Mouse (Mus musculus) embryonic facial prominence, embryonic 15.5 days (tissue): ENCODE results near the gene Col4a1. TPM values are rescaled to one million over a fixed set of nuclear protein-coding genes. Genes with fewer than 3 reads are reported as not detected.

Experiments
- ATAC-seq: fragments of 200-750 bp; cut with Nextera tagmentation; 2 replicates; pipeline ENCODE4 v1.8.0; 2017; ENCODE audit warnings: low read depth, moderate TSS enrichment; ENCODE audit not compliant: insufficient number of reproducible peaks, low FRiP score, low TSS enrichment
- H3K27ac ChIP-seq: fragments of 300-500 bp; sonication (generic); replicated peaks from 2 replicates; pipeline ENCODE4 v1.5.1; 2015; ENCODE audit warnings: mild to moderate bottlenecking, inconsistent platforms
- H3K27me3 ChIP-seq: fragments of 300-500 bp; sonication (generic); 2 replicates; pipeline ENCODE4 v1.6.1; 2015; ENCODE audit warnings: inconsistent platforms
- H3K36me3 ChIP-seq: fragments of 300-500 bp; sonication (generic); 2 replicates; pipeline ENCODE4 v1.6.1; 2015; ENCODE audit warnings: mild to moderate bottlenecking, inconsistent platforms
- H3K4me1 ChIP-seq: fragments of 300-500 bp; sonication (generic); 2 replicates; pipeline ENCODE4 v1.6.1; 2015; ENCODE audit warnings: inconsistent platforms
- H3K4me2 ChIP-seq: fragments of 300-500 bp; sonication (generic); replicated peaks from 2 replicates; pipeline ENCODE4 v1.6.1; 2015; ENCODE audit warnings: mild to moderate bottlenecking, inconsistent platforms
- H3K4me3 ChIP-seq: fragments of 300-500 bp; sonication (generic); replicated peaks from 2 replicates; pipeline ENCODE4 v1.5.1; 2015; ENCODE audit warnings: mild to moderate bottlenecking, inconsistent platforms
- H3K9ac ChIP-seq: fragments of 300-500 bp; sonication (generic); 2 replicates; pipeline ENCODE4 v1.6.1; 2015; ENCODE audit warnings: inconsistent platforms
- H3K9me3 ChIP-seq: fragments of 300-500 bp; sonication (generic); replicated peaks from 2 replicates; pipeline ENCODE4 v1.6.1; 2016; ENCODE audit warnings: inconsistent platforms
- WGBS: fragments of 180-500 bp; shearing (Covaris S2); methylation state at CpG from one replicate; pipeline ENCODE4 v1.1.7; 2015; 5-methylcytosine and 5-hydroxymethylcytosine counted together
- polyA plus RNA-seq: library from polyadenylated mRNA; unstranded; fragments of >200 nt; fragmentation: Nextera tagmentation; extraction: Ambion mirVana; gene quantifications from 2 replicates; pipeline ENCODE4 v1.2.1, GENCODE M21; 2015

Gene Col4a1
- polyA plus RNA-seq, 1 experiment from 2014 or later = 200 TPM

- no peaks in the 10 kb centered on the region for H3K27me3 ChIP-seq
- H3K4me3 ChIP-seq = no peak overlapping the region
- 0 out of 2 replicates have a peak overlapping the region, but pooled peaks have one; percentile 17 for H3K27ac ChIP-seq
- 48% methylated on average over 17 of the region's 17 CpGs for WGBS
- H3K9ac ChIP-seq = no peak overlapping the region
- peak; percentile 66 for ATAC-seq
- H3K36me3 ChIP-seq = no peaks in the 10 kb centered on the region
- H3K4me2 ChIP-seq = no peak overlapping the region
- H3K4me1 ChIP-seq = peaks cover 24% of the 10 kb centered on the region
- H3K9me3 ChIP-seq = no peaks in the 10 kb centered on the region
Observed at GRCm38 (mm10) chr8:11173284-11174191, 139.1 kb downstream of the Col4a1 start.

GRCm38 (mm10) chr8:11171526-11171925, 141.1 kb downstream of the Col4a1 start:
- Histone ChIP-seq H3K27ac (no peak overlapping the region), H3K9ac (no peak overlapping the region), H3K36me3 (no peaks in the 10 kb centered on the region), H3K4me3 (no peak overlapping the region), H3K4me2 (no peak overlapping the region), H3K9me3 (no peaks in the 10 kb centered on the region), H3K4me1 (peaks cover 22% of the 10 kb centered on the region), H3K27me3 (no peaks in the 10 kb centered on the region)
- 71% methylated on average over 7 of the region's 7 CpGs for WGBS
- no peak for ATAC-seq

DNA sequence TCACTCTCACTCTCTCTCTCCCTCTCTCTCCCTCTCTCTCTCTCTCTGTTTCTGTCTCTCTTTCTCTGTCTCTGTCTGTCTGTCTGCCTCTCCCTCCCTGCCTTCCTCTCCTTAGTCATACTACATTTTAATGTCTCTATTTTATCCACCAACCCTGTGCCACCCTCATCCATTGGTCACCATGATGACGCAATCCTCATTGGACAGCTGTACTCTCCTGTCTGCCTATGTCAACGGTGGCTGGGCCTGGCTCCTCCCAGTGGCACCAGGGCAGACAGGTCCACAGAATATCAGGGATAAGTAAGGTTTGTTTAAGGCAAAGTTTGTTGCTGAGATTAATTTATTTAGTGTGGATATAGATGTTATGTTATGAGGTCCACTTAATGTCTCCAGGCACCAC, 143.2 kb downstream of the Col4a1 start:
- no peaks in the 10 kb centered on the region for H3K27me3 ChIP-seq
- no peak overlapping the region for H3K27ac ChIP-seq
- H3K9ac ChIP-seq = no peak overlapping the region
- no peak for ATAC-seq
- 77% methylated on average over 2 of the region's 2 CpGs for WGBS
- H3K4me3 ChIP-seq = no peak overlapping the region
- no peak overlapping the region for H3K4me2 ChIP-seq
- no peaks in the 10 kb centered on the region for H3K36me3 ChIP-seq
- peaks cover 32% of the 10 kb centered on the region for H3K4me1 ChIP-seq
- no peaks in the 10 kb centered on the region for H3K9me3 ChIP-seq

DNA sequence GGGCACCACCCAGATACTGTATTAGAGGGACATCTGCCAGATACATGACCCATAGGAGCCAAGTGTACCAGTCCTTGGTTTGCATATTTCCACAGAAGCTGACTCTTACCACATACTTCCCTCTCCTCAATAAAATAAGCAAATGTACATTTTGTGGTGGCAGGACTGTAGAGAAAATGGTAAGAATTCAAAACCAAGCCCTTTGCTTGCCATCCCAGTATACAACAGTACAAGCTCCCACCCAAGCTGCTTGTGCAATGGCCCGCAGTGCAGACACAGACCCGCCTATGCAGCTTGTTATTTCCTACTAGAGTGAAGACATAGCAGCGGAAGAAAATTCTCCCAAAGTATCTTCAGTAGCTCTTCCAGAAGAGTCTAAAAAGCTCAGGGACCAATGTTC, 143.8 kb downstream of the Col4a1 start:
- 79% methylated on average over 3 of the region's 3 CpGs for WGBS
- Histone ChIP-seq H3K27ac (no peak overlapping the region), H3K4me2 (no peak overlapping the region), H3K4me1 (peaks cover 31% of the 10 kb centered on the region), H3K9me3 (no peaks in the 10 kb centered on the region), H3K4me3 (no peak overlapping the region), H3K27me3 (no peaks in the 10 kb centered on the region), H3K36me3 (no peaks in the 10 kb centered on the region), H3K9ac (no peak overlapping the region)
- no peak for ATAC-seq

DNA sequence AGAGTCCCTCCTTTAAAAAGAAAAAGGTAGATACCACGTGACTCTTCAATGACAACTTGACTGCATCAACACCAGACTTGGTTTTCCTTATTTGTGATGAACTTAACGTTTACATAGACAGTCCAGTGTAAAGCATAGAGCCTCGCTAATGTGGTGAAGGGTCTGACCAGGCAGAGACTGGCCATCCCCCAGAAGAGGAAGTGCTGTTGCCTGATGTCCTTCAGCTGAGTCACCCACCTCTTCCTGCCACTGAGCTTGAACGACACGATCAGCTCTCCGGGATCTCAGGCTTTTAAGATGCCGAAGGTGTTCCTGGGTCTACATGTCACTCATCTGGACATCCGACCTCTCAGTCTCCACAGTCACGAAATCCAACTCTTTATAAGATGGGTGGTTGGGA, 144.7 kb downstream of the Col4a1 start:
- Histone ChIP-seq H3K4me3 (no peak overlapping the region), H3K27me3 (no peaks in the 10 kb centered on the region), H3K4me2 (no peak overlapping the region), H3K27ac (no peak overlapping the region), H3K36me3 (no peaks in the 10 kb centered on the region), H3K9ac (no peak overlapping the region), H3K9me3 (no peaks in the 10 kb centered on the region), H3K4me1 (peaks cover 23% of the 10 kb centered on the region)
- WGBS = 81% methylated on average over 9 of the region's 9 CpGs
- ATAC-seq = no peak

- no peak overlapping the region for H3K4me2 ChIP-seq
- no peaks in the 10 kb centered on the region for H3K27me3 ChIP-seq
- H3K4me1 ChIP-seq = peaks cover 11% of the 10 kb centered on the region
- no peak overlapping the region for H3K9ac ChIP-seq
- 13% methylated on average over 4 of the region's 4 CpGs for WGBS
- ATAC-seq = peak; percentile 45; the same call in 1 of the 2 replicates
- no peak overlapping the region for H3K4me3 ChIP-seq
- no peaks in the 10 kb centered on the region for H3K9me3 ChIP-seq
- peak overlapping the region; percentile 48; the same call in 1 of the 2 replicates for H3K27ac ChIP-seq
- H3K36me3 ChIP-seq = no peaks in the 10 kb centered on the region
Observed at GRCm38 (mm10) chr8:11165592-11165991, 147.0 kb downstream of the Col4a1 start.

- no peak overlapping the region for H3K9ac ChIP-seq
- 90% methylated on average over 2 of the region's 2 CpGs for WGBS
- H3K27ac ChIP-seq = no peak overlapping the region
- H3K36me3 ChIP-seq = no peaks in the 10 kb centered on the region
- H3K9me3 ChIP-seq = no peaks in the 10 kb centered on the region
- no peak overlapping the region for H3K4me3 ChIP-seq
- no peaks in the 10 kb centered on the region for H3K4me1 ChIP-seq
- ATAC-seq = no peak
- H3K4me2 ChIP-seq = no peak overlapping the region
- no peaks in the 10 kb centered on the region for H3K27me3 ChIP-seq
Observed at GRCm38 (mm10) chr8:11156319-11156692, 156.3 kb downstream of the Col4a1 start.

- no peak overlapping the region for H3K27ac ChIP-seq
- no peak overlapping the region for H3K9ac ChIP-seq
- no peak for ATAC-seq
- no peak overlapping the region for H3K4me2 ChIP-seq
- H3K4me3 ChIP-seq = no peak overlapping the region
- no peaks in the 10 kb centered on the region for H3K4me1 ChIP-seq
- H3K9me3 ChIP-seq = no peaks in the 10 kb centered on the region
- 72% methylated on average over 9 of the region's 9 CpGs for WGBS
- H3K27me3 ChIP-seq = no peaks in the 10 kb centered on the region
- no peaks in the 10 kb centered on the region for H3K36me3 ChIP-seq
Observed at GRCm38 (mm10) chr8:11155579-11156318, 156.9 kb downstream of the Col4a1 start.

DNA sequence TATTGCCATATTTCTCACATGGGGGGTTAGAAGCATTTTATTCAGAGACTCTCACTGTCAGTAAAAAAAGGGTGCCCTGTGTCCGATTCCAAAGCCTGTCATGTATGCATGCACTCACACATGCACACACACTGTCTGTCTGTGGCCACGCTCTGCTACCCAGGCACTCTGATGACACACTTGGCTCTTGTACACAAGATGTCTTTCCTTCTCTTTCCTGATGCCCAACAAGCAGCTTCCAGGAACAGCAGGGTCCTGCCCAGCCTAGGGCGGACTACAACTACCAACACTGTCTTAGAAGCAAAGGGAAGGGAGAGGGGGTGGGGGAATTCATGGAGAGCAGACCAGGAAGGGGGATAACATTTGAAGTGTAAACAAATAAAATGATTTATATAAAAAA, 162.4 kb downstream of the Col4a1 start:
- 84% methylated on average over 3 of the region's 3 CpGs for WGBS
- Histone ChIP-seq H3K27ac (no peak overlapping the region), H3K4me3 (no peak overlapping the region), H3K4me1 (no peaks in the 10 kb centered on the region), H3K9ac (no peak overlapping the region), H3K4me2 (no peak overlapping the region), H3K9me3 (no peaks in the 10 kb centered on the region), H3K36me3 (no peaks in the 10 kb centered on the region), H3K27me3 (no peaks in the 10 kb centered on the region)
- no peak for ATAC-seq

GRCm38 (mm10) chr8:11149201-11149810, 163.3 kb downstream of the Col4a1 start:
- Histone ChIP-seq H3K27ac (no peak overlapping the region), H3K27me3 (no peaks in the 10 kb centered on the region), H3K9ac (no peak overlapping the region), H3K4me3 (no peak overlapping the region), H3K36me3 (no peaks in the 10 kb centered on the region), H3K4me2 (no peak overlapping the region), H3K9me3 (no peaks in the 10 kb centered on the region), H3K4me1 (no peaks in the 10 kb centered on the region)
- no peak for ATAC-seq
- WGBS = 85% methylated on average over 9 of the region's 9 CpGs

- Histone ChIP-seq H3K9ac (no peak overlapping the region), H3K27ac (no peak overlapping the region), H3K27me3 (no peaks in the 10 kb centered on the region), H3K9me3 (no peaks in the 10 kb centered on the region), H3K4me3 (no peak overlapping the region), H3K4me1 (no peaks in the 10 kb centered on the region), H3K4me2 (no peak overlapping the region), H3K36me3 (no peaks in the 10 kb centered on the region)
- WGBS = 86% methylated on average over 8 of the region's 8 CpGs
- ATAC-seq = no peak
Observed at GRCm38 (mm10) chr8:11148797-11149196, 163.8 kb downstream of the Col4a1 start.
